Mouse (Mus musculus) forebrain, postnatal 0 days (tissue): ENCODE results near the gene Vip. TPM values are rescaled to one million over a fixed set of nuclear protein-coding genes. Genes with fewer than 3 reads are reported as not detected.

Source experiments
- ATAC-seq: fragments of 200-750 bp; cut with Nextera tagmentation; 2 replicates; pipeline ENCODE4 v1.8.0; 2017; ENCODE audit warnings: mild to moderate bottlenecking, moderate library complexity
- DNase-seq: peaks from one replicate; pipeline ENCODE4 v3.0.0-alpha.2; 2015
- H3K27ac ChIP-seq: fragments of 300-500 bp; sonication (generic); 2 replicates; pipeline ENCODE4 v1.5.1; 2014; ENCODE audit warnings: low read depth, mild to moderate bottlenecking, antibody characterized with exemption, low read length, moderate library complexity, mixed read lengths
- H3K27me3 ChIP-seq: fragments of 300-500 bp; sonication (generic); 2 replicates; pipeline ENCODE4 v1.6.1; 2014; ENCODE audit warnings: mild to moderate bottlenecking, low read length, mixed read lengths; ENCODE audit not compliant: insufficient read depth
- H3K36me3 ChIP-seq: fragments of 300-500 bp; sonication (generic); 2 replicates; pipeline ENCODE4 v1.6.1; 2014; ENCODE audit warnings: mild to moderate bottlenecking, moderate library complexity; ENCODE audit not compliant: insufficient read depth
- H3K4me1 ChIP-seq: fragments of 300-500 bp; sonication (generic); 2 replicates; pipeline ENCODE4 v1.6.1; 2014; ENCODE audit warnings: antibody characterized with exemption; ENCODE audit not compliant: insufficient read depth
- H3K4me2 ChIP-seq: fragments of 300-500 bp; sonication (generic); 2 replicates; pipeline ENCODE4 v1.6.1; 2014; ENCODE audit warnings: low read depth, mild to moderate bottlenecking, moderate library complexity
- H3K4me3 ChIP-seq: fragments of 300-500 bp; sonication (generic); 2 replicates; pipeline ENCODE4 v1.5.1; 2014; ENCODE audit warnings: low read depth, low read length, mixed read lengths
- H3K9ac ChIP-seq: fragments of 300-500 bp; sonication (generic); 2 replicates; pipeline ENCODE4 v1.6.1; 2014; ENCODE audit warnings: mild to moderate bottlenecking
- H3K9me3 ChIP-seq: fragments of 300-500 bp; sonication (generic); 2 replicates; pipeline ENCODE4 v1.6.1; 2016; ENCODE audit warnings: low read length
- CTCF ChIP-seq: sonication (generic); IDR thresholded peaks from 2 replicates; pipeline ENCODE4 v1.5.1; 2016; ENCODE audit warnings: antibody characterized with exemption, control low read depth, low read depth
- WGBS: fragments of 180-500 bp; shearing (Covaris S2); extraction: QIAGEN DNeasy Blood & Tissue Kit; methylation state at CpG from one replicate; pipeline ENCODE4 v1.1.7; 2014; 5-methylcytosine and 5-hydroxymethylcytosine counted together
- polyA plus RNA-seq: library from polyadenylated mRNA; unstranded; fragments of >200 nt; fragmentation: Nextera tagmentation; extraction: Ambion mirVana; gene quantifications from 2 replicates; pipeline ENCODE4 v1.2.1, GENCODE M21; 2015
- total RNA-seq: library from RNA; depleted of rRNA; stranded (reverse); fragments of >200 nt; gene quantifications from 2 replicates; pipeline ENCODE4 v1.2.3, GENCODE M21; 2014; rRNA removed

Gene Vip
- 0.90 and 2.0 TPM in 2 replicates for total RNA-seq
- polyA plus RNA-seq = 0.76 and 0.84 TPM in 2 replicates

DNA sequence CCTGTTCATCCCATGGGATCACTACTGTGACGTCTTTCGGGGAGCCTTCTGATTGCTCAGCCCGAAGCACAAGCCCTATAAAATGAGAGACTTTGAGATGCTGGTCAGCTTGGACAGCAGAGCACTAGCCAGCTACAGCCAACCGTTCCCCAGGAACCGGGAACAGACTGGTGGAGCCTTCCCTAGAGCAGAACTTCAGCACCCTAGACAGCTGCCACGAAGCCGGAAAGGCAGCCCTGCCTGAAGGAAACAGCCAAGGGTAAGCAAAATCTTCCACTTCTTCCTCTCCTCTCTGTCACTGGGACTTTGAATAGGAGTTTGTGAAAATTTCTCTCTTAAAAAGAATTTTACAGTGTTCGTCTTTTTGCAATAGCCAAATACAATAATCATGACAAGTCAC is at the start of gene Vip:
Gene Vip (plus strand): TSS at position 107 of the 400 bp plus-strand sequence.
- Histone ChIP-seq H3K27me3 (no peaks in the 10 kb centered on the region), H3K27ac (no peak within 1 kb of the TSS), H3K4me1 (no peaks in the 10 kb centered on the region), H3K4me3 (no peak within 1 kb of the TSS), H3K4me2 (no peak within 1 kb of the TSS), H3K36me3 (no peaks in the 10 kb centered on the region), H3K9ac (no peak within 1 kb of the TSS), H3K9me3 (no peaks in the 10 kb centered on the region)
- no peak for DNase-seq
- WGBS = 38% methylated on average over 8 of the region's 8 CpGs
- TF ChIP-seq CTCF = no peak
- no peak for ATAC-seq

DNA sequence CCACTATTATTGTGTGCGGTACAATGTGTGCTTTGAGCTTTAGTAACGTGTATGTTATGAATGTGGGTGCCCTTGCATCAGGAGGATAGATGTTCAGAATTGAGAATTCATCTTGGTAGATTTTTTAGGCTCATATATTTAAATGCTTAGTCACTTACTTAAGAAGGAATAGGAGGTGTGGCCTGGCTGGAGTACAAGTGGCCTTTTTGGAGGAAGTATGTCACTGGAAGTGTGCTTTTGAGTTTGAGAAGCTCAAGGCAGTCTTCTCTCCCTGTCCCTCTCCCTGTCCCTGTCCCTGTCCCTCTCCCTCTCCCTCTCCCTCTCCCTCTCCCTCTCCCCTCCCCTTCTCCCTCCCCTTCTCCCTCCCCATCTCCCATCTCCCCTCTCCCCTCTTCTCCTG is 48.0 kb upstream of the Vip start:
- Histone ChIP-seq H3K4me2 (no peak overlapping the region), H3K9ac (no peak overlapping the region), H3K27ac (no peak overlapping the region), H3K36me3 (no peaks in the 10 kb centered on the region), H3K27me3 (no peaks in the 10 kb centered on the region), H3K4me3 (no peak overlapping the region), H3K9me3 (no peaks in the 10 kb centered on the region), H3K4me1 (no peaks in the 10 kb centered on the region)
- ATAC-seq (no peak), DNase-seq (no peak)
- TF ChIP-seq CTCF = no peak
- WGBS = 85% methylated on average over 2 of the region's 2 CpGs

GRCm38 (mm10) chr10:5591996-5592395 is 47.0 kb upstream of the Vip start:
- 82% methylated on average over 4 of the region's 4 CpGs for WGBS
- ATAC-seq = no peak

DNA sequence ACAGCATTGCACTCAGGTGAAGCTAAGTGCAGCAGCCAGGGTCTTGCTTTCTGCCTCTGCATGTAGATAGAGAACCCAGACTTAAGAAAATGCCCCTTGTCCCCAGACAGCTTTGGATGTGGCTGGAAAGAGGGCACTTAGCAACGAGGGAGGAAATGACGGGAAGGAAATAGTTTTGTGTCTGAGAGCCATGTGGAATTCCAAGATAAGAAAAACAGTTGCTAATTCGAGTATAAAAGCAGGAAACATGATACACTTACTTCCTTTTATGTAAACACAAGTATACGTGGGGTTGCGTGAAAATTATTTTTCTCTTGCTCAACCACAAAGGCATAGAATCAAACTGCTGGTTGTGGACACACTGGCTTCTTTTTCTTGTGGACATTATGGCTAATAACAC is 45.6 kb upstream of the Vip start, which contains the start of gene Myct1:
Gene Myct1 (plus strand): TSS at position 312 of the 400 bp plus-strand sequence.
- no peaks in the 10 kb centered on the region for H3K4me1 ChIP-seq
- no peak within 1 kb of the TSS for H3K4me2 ChIP-seq
- no peaks in the 10 kb centered on the region for H3K9me3 ChIP-seq
- H3K36me3 ChIP-seq = no peaks in the 10 kb centered on the region
- DNase-seq = no peak
- no peak within 1 kb of the TSS for H3K4me3 ChIP-seq
- ATAC-seq = no peak
- WGBS = 57% methylated on average over 5 of the region's 5 CpGs
- H3K27me3 ChIP-seq = no peaks in the 10 kb centered on the region
- no peak within 1 kb of the TSS for H3K9ac ChIP-seq
- H3K27ac ChIP-seq = no peak within 1 kb of the TSS
- TF ChIP-seq CTCF = no peak

More at GRCm38 (mm10) chr10:5591996-5592395, 47.0 kb upstream of the Vip start:
- Histone ChIP-seq H3K4me1 (no peaks in the 10 kb centered on the region), H3K4me3 (no peak overlapping the region), H3K9ac (no peak overlapping the region), H3K9me3 (no peaks in the 10 kb centered on the region), H3K4me2 (no peak overlapping the region), H3K36me3 (no peaks in the 10 kb centered on the region), H3K27me3 (no peaks in the 10 kb centered on the region), H3K27ac (no peak overlapping the region)
- TF ChIP-seq CTCF = no peak
- no peak for DNase-seq

- H3K27ac ChIP-seq = no peak overlapping the region
- no peaks in the 10 kb centered on the region for H3K4me1 ChIP-seq
- TF ChIP-seq CTCF = no peak
- 75% methylated on average over 5 of the region's 5 CpGs for WGBS
- ATAC-seq = no peak
- H3K9ac ChIP-seq = no peak overlapping the region
- H3K27me3 ChIP-seq = no peaks in the 10 kb centered on the region
- no peaks in the 10 kb centered on the region for H3K36me3 ChIP-seq
- H3K4me3 ChIP-seq = no peak overlapping the region
- no peaks in the 10 kb centered on the region for H3K9me3 ChIP-seq
- DNase-seq = no peak
- H3K4me2 ChIP-seq = no peak overlapping the region
Measured at GRCm38 (mm10) chr10:5594457-5594856, 44.6 kb upstream of the Vip start.

DNA sequence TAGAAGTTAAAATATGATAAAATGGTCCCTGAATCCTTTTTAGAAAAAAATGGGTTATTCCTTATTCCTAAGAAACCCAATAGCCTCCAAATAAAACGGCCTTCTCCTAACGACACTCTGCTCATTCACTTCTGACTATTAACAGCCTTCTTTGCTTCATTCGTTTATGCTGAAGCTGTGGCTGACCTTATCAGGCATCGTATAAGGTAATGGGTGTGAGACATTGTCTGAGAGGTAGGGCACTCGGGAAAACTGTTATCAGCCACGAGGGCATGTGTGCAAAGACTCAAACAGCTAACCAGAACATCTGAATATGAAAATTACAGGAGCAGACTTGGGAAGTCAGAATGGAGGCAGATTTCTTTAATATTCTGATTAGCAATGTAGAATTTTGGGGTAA is 42.5 kb upstream of the Vip start:
- no peaks in the 10 kb centered on the region for H3K36me3 ChIP-seq
- no peak overlapping the region for H3K4me2 ChIP-seq
- ATAC-seq (no peak), DNase-seq (no peak)
- H3K27ac ChIP-seq = no peak overlapping the region
- 60% methylated on average over 6 of the region's 6 CpGs for WGBS
- H3K4me1 ChIP-seq = no peaks in the 10 kb centered on the region
- H3K9me3 ChIP-seq = no peaks in the 10 kb centered on the region
- H3K4me3 ChIP-seq = no peak overlapping the region
- H3K27me3 ChIP-seq = no peaks in the 10 kb centered on the region
- no peak for TF ChIP-seq CTCF
- H3K9ac ChIP-seq = no peak overlapping the region

GRCm38 (mm10) chr10:5600123-5600522 is 38.9 kb upstream of the Vip start:
- H3K27me3 ChIP-seq = no peaks in the 10 kb centered on the region
- no peak overlapping the region for H3K27ac ChIP-seq
- no peak overlapping the region for H3K9ac ChIP-seq
- H3K4me2 ChIP-seq = no peak overlapping the region
- ATAC-seq (peak; percentile 90), DNase-seq (peak; percentile 89)
- no peaks in the 10 kb centered on the region for H3K4me1 ChIP-seq
- 19% methylated on average over 7 of the region's 7 CpGs for WGBS
- no peaks in the 10 kb centered on the region for H3K9me3 ChIP-seq
- no peaks in the 10 kb centered on the region for H3K36me3 ChIP-seq
- peak; percentile 87 for TF ChIP-seq CTCF
- H3K4me3 ChIP-seq = no peak overlapping the region
